Mouse (Mus musculus) liver, embryonic 14.5 days (tissue): Measurements from ENCODE around the gene Lonrf2.

Experiments used
- CTCF ChIP-seq: IDR thresholded peaks from 2 replicates; pipeline ENCODE4 v1.5.1; 2016; ENCODE audit warnings: antibody characterized with exemption, low read depth, control low read depth
- EP300 ChIP-seq: IDR thresholded peaks from 2 replicates; pipeline ENCODE4 v1.6.1; 2016; ENCODE audit warnings: antibody characterized with exemption, low read depth

DNA sequence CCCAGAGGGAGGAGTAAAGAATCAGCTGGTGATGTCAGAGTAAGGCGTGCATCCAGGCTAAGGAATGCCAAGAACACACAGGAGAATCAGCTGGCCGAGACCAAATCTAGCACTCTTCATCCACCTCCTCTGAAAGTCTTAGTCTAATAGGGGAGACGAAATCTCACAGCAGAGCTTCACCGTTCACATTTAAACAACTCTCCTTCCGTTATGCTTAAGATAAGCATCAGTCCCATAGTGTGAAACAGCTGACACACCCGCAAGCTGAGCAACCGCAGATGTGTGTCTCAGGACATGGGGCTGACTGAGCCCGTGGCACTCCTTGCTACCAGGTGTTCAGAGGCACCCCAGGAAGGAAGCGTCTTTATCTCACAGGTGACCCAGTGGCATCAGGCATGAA lies 47.3 kb upstream of the Lonrf2 start:
- TF ChIP-seq EP300 (no peak), CTCF (no peak)
